In the genomic region with DNA sequence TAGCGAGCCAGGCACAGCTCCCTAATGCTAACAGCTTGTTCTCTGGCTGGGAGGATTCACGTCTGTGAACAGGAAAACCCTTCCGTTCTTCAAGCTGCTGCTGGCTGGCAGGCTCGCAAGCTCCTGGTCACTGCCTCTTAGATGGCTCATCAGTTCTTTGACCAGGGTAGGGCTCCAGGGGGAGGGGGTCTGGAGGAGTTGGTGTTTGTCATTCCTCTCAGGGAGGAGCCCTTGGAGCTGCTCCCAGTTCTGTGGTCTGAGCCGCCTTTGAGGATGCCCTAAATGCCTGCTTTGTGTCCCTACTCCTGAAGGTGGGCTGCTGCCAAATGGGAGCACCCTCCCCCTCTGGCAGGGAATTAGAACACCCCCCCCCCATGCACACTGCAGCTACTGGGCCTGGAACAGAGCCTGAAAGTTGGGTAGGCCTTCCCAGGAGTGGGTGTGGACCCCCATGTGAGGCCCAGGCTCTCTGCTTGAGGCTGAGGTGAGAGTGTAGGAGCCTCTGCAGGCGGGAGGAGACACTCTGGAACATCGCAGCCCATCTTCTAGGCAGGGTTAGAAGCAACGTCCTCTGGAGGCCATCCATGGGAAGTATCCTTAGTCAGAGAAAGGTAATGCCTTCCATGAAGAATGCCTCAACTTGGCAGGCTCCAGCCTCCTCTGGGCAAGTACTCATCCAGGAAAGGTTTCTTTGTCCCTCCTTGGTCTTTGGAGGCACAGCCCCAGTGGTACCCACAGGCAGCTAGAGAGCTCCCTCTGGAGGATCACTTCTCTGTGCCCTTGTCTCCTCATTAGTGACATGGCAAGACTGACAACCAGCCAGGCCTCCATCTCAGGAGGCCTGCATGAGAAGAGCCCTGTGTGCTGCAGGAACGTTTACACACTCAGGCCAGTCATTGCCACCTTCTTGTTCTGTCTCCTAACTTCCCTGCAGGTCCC, we compare ENCODE assay signal across 8 mouse cellular contexts. TPM values are rescaled to one million over a fixed set of nuclear protein-coding genes. Genes with fewer than 3 reads are reported as not detected.
DNase-seq lines count a peak whose midpoint lies in the region; ATAC-seq and TF ChIP-seq lines count a peak whose summit lies in the region.
"Had no signal": no experiment of that assay in that cellular context is flagged by ENCODE, and none has a peak within 500 bp of the region (broad histone marks: within the 10 kb centered on the region; RNA-seq: fewer than 3 reads in every experiment).

No protein-coding gene starts in this region.

- no peak for TF ChIP-seq EP300 in lung, postnatal 0 days (IDR thresholded peaks at IDR 0.05)

- H3K4me3 ChIP-seq in intestine, embryonic 16.5 days (ENCODE audit: low read length) = no peak overlapping the region
- H3K4me3 ChIP-seq in lung, postnatal 0 days (ENCODE audit: low read depth, low read length) = no peak overlapping the region
- H3K4me3 ChIP-seq: liver, embryonic 13.5 days had no signal

- H3K9ac ChIP-seq in intestine, embryonic 16.5 days (ENCODE audit: low read depth, low read length) = no peak overlapping the region
- no peak overlapping the region for H3K9ac ChIP-seq in lung, postnatal 0 days (replicated peaks; ENCODE audit: low read depth)
- H3K9ac ChIP-seq: liver, embryonic 13.5 days had no signal

- TF ChIP-seq CTCF in lung, postnatal 0 days (IDR thresholded peaks at IDR 0.05) = no peak

- H3K4me1 ChIP-seq in intestine, embryonic 16.5 days (ENCODE audit: control insufficient read depth, insufficient read depth, low read length) = no peaks in the 10 kb centered on the region
- no peaks in the 10 kb centered on the region for H3K4me1 ChIP-seq in lung, postnatal 0 days (ENCODE audit: insufficient read depth, low read depth, low read length)
- H3K4me1 ChIP-seq: liver, embryonic 13.5 days had no signal

- no peak overlapping the region for H3K27ac ChIP-seq in intestine, embryonic 16.5 days (ENCODE audit: low read length)
- no peak overlapping the region for H3K27ac ChIP-seq in lung, postnatal 0 days (ENCODE audit: low read length)
- H3K27ac ChIP-seq: liver, embryonic 13.5 days had no signal

- WGBS in intestine, embryonic 16.5 days = 55% methylated on average over 9 of the region's 9 CpGs
- WGBS in lung, postnatal 0 days = 48% methylated on average over 9 of the region's 9 CpGs

- no peaks in the 10 kb centered on the region for H3K36me3 ChIP-seq in intestine, embryonic 16.5 days (ENCODE audit: control insufficient read depth, insufficient read depth, low read length)
- H3K36me3 ChIP-seq in lung, postnatal 0 days (ENCODE audit: insufficient read depth, low read length) = no peaks in the 10 kb centered on the region
- H3K36me3 ChIP-seq: liver, embryonic 13.5 days had no signal

- H3K4me2 ChIP-seq in intestine, embryonic 16.5 days (ENCODE audit: low read depth, low read length) = no peak overlapping the region
- H3K4me2 ChIP-seq in lung, postnatal 0 days (replicated peaks; ENCODE audit: low read depth, low read length) = no peak overlapping the region
- H3K4me2 ChIP-seq: liver, embryonic 13.5 days had no signal

- H3K9me3 ChIP-seq in intestine, embryonic 16.5 days (ENCODE audit: control insufficient read depth, low read length) = no peaks in the 10 kb centered on the region
- no peaks in the 10 kb centered on the region for H3K9me3 ChIP-seq in lung, postnatal 0 days (ENCODE audit: low read length)
- H3K9me3 ChIP-seq: liver, embryonic 13.5 days had no signal

- peak; percentile 63; the same call in 1 of the 2 replicates for ATAC-seq in intestine, embryonic 16.5 days
- peak; percentile 79 for ATAC-seq in lung, postnatal 0 days

- DNase-seq in MN1 (ENCODE audit: low spot score) = peak; percentile 62
- DNase-seq in cerebellum, adult 9-11 months = peak; percentile 79
- peak; percentile 35 for DNase-seq in lung, postnatal 0 days (ENCODE audit: low spot score)
- DNase-seq in telencephalon, adult 2 months (ENCODE audit: low read depth, low spot score) = peak; percentile 67
- no peak for DNase-seq in spleen, postnatal 10 days (ENCODE audit: low spot score in 2 of 2)
- DNase-seq in gastrocnemius, adult 8-10 months (ENCODE audit: low spot score in 2 of 2) = no peak
- DNase-seq: liver, embryonic 13.5 days had no signal

- H3K27me3 ChIP-seq in intestine, embryonic 16.5 days (replicated peaks; ENCODE audit: control insufficient read depth, insufficient read depth, low read length) = no peaks in the 10 kb centered on the region; the same call in 1 of the 2 replicates
- no peaks in the 10 kb centered on the region for H3K27me3 ChIP-seq in lung, postnatal 0 days (replicated peaks; ENCODE audit: insufficient read depth, low read length)
- H3K27me3 ChIP-seq: liver, embryonic 13.5 days had no signal

RNA-seq across cellular contexts. Expression of a gene that starts 24.2 kb away (rescaled TPM):
- 7.6 and 8.7 TPM in 2 replicates for polyA plus RNA-seq in intestine, embryonic 16.5 days (2015; fragmentation: Nextera tagmentation; extraction: Ambion mirVana)
- polyA plus RNA-seq in lung, postnatal 0 days (2015; fragmentation: Nextera tagmentation; extraction: Ambion mirVana) = 18.9 and 25.0 TPM in 2 replicates
- total RNA-seq in gastrocnemius, adult 8-10 months (2022) = 10 to 100 TPM in 3 of 4 experiments, 1 to 10 TPM in 1; 8.4 to 13.1 (median 10.3) TPM

RNA-seq across cellular contexts. Expression of a gene that starts 46.4 kb away (rescaled TPM):
- 3.5 and 4.2 TPM in 2 replicates for polyA plus RNA-seq in intestine, embryonic 16.5 days (2015; fragmentation: Nextera tagmentation; extraction: Ambion mirVana)
- polyA plus RNA-seq in lung, postnatal 0 days (2015; fragmentation: Nextera tagmentation; extraction: Ambion mirVana) = 8.9 and 9.0 TPM in 2 replicates
- 1 to 10 TPM in 1 of 4 experiments, under 1 TPM in 2, not detected in 1; 0.88 to 1.1 (median 0.94) TPM for total RNA-seq in gastrocnemius, adult 8-10 months (2022)

RNA-seq across cellular contexts. Expression of a gene that starts 46.6 kb away (rescaled TPM):
- 2.4 and 2.9 TPM in 2 replicates for polyA plus RNA-seq in intestine, embryonic 16.5 days (2015; fragmentation: Nextera tagmentation; extraction: Ambion mirVana)
- polyA plus RNA-seq in lung, postnatal 0 days (2015; fragmentation: Nextera tagmentation; extraction: Ambion mirVana) = 4.7 and 5.2 TPM in 2 replicates
- 10 to 100 TPM; 19.1 to 29.8 (median 24.0) TPM for total RNA-seq in gastrocnemius, adult 8-10 months (2022)

Comparison
In these comparisons a context has a peak if more than half of its experiments do, and no peak if none do; other contexts are left out.
1. DNase-seq: peak in MN1 (single experiment), cerebellum, adult 9-11 months (single experiment), lung, postnatal 0 days (single experiment) and telencephalon, adult 2 months (single experiment); none in spleen, postnatal 10 days (0 of 2) and gastrocnemius, adult 8-10 months (0 of 2).